Mouse (Mus musculus): ENCODE measurements around the gene Psmd9. TPM values are rescaled to one million over a fixed set of nuclear protein-coding genes. Genes with fewer than 3 reads are reported as not detected.

Psmd9 gene
- polyA plus RNA-seq (2012; ENCODE audit: insufficient read depth, low replicate concordance): 86.5 and 87.0 TPM in 2 replicates

DNA sequence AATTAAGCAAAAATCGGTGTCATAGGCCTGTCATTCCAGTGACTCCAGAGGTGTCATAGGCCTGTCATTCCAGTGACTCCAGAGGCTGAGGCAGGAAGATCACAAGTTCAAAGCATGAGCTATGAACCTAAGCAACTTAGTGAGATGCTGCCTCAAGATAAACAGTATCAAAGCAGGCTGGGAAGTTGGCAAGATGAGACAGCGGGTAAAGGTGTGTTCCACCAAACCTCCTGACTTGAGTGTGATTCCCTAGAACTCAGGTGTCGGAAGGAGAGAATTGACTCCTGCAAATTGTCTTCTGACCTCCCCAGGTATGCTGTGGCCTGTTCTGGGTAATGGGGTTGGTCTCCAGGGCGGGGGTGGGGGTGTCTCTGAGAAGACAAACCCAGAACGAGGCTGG lies at the start of gene Psmd9:
TSS of gene Psmd9 (plus strand) at position 130 of the 400 bp plus-strand sequence.
- H3K4me1 ChIP-seq: peaks cover 17% of the 10 kb centered on the region
- H3K9me3 ChIP-seq: no peaks in the 10 kb centered on the region
- no peak for TF ChIP-seq FLI1 (IDR thresholded peaks at IDR 0.05; ENCODE audit: low read length)
- no peak for TF ChIP-seq GATA1 (IDR thresholded peaks at IDR 0.05; ENCODE audit: borderline replicate concordance, low read length)
- H3K36me3 ChIP-seq (replicated peaks; ENCODE audit: low read length): peaks cover 40% of the 10 kb centered on the region
- peak within 1 kb of the TSS; percentile 38 for H3K4me3 ChIP-seq (replicated peaks)
- peaks cover 2% of the 10 kb centered on the region for H3K27me3 ChIP-seq (replicated peaks)

DNA sequence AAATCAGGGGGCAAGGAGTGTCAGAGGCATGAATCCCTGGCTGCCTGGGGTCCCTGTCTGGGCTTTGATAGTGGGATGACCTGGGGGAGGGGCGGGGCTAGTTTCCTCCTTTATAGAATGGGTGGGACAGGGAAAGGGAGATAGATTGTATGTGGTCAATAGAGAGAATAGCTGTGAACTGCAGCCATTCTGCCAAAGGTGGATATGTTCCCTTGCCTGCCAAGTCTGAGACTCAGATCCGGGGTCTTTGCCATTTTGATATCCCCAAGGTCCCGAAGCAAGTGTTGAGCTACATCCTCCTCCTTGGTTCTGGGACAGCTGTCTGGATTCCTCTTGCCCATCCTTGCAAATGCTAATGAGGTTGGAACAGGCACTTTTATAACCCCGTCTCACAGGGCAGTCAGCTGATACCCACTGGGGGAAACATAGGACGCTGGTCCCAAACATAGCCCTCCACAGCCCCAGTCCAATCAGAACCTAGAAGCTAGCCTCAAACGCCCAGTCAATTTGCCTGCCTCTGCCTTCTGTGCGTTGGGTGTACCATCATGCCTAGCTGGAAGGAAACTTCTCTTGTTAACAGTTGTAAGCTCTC lies 48.5 kb upstream of the Psmd9 start:
- peaks cover 3% of the 10 kb centered on the region; the same call in 1 of the 2 replicates for H3K9me3 ChIP-seq
- TF ChIP-seq GATA1 (IDR thresholded peaks at IDR 0.05; ENCODE audit: borderline replicate concordance, low read length): no peak
- TF ChIP-seq FLI1 (IDR thresholded peaks at IDR 0.05; ENCODE audit: low read length): no peak
- H3K4me3 ChIP-seq (replicated peaks): peak overlapping the region; percentile 66
- H3K36me3 ChIP-seq (replicated peaks; ENCODE audit: low read length): peaks cover 99% of the 10 kb centered on the region
- peaks cover 97% of the 10 kb centered on the region for H3K4me1 ChIP-seq
- no peaks in the 10 kb centered on the region for H3K27me3 ChIP-seq (replicated peaks)

GRCm38 (mm10) chr5:123122181-123122580 lies 47.0 kb upstream of the Psmd9 start:
- Histone ChIP-seq H3K4me3 (replicated peaks) (no peak overlapping the region), H3K36me3 (replicated peaks; ENCODE audit: low read length) (peaks cover 98% of the 10 kb centered on the region), H3K9me3 (peaks cover 3% of the 10 kb centered on the region; the same call in 1 of the 2 replicates), H3K4me1 (peaks cover 97% of the 10 kb centered on the region), H3K27me3 (replicated peaks) (no peaks in the 10 kb centered on the region)
- no peak for TF ChIP-seq FLI1 (IDR thresholded peaks at IDR 0.05; ENCODE audit: low read length)
- TF ChIP-seq GATA1 (IDR thresholded peaks at IDR 0.05; ENCODE audit: borderline replicate concordance, low read length): no peak

- H3K9me3 ChIP-seq: peaks cover 3% of the 10 kb centered on the region; the same call in 1 of the 2 replicates
- H3K4me3 ChIP-seq (replicated peaks): peak overlapping the region; percentile 82
- no peaks in the 10 kb centered on the region for H3K27me3 ChIP-seq (replicated peaks)
- peaks cover 97% of the 10 kb centered on the region for H3K4me1 ChIP-seq
- peaks cover 98% of the 10 kb centered on the region for H3K36me3 ChIP-seq (replicated peaks; ENCODE audit: low read length)
- TF ChIP-seq GATA1 (IDR thresholded peaks at IDR 0.05; ENCODE audit: borderline replicate concordance, low read length) (no peak), FLI1 (IDR thresholded peaks at IDR 0.05; ENCODE audit: low read length) (no peak)
Measured at GRCm38 (mm10) chr5:123125105-123125504, 44.1 kb upstream of the Psmd9 start.

DNA sequence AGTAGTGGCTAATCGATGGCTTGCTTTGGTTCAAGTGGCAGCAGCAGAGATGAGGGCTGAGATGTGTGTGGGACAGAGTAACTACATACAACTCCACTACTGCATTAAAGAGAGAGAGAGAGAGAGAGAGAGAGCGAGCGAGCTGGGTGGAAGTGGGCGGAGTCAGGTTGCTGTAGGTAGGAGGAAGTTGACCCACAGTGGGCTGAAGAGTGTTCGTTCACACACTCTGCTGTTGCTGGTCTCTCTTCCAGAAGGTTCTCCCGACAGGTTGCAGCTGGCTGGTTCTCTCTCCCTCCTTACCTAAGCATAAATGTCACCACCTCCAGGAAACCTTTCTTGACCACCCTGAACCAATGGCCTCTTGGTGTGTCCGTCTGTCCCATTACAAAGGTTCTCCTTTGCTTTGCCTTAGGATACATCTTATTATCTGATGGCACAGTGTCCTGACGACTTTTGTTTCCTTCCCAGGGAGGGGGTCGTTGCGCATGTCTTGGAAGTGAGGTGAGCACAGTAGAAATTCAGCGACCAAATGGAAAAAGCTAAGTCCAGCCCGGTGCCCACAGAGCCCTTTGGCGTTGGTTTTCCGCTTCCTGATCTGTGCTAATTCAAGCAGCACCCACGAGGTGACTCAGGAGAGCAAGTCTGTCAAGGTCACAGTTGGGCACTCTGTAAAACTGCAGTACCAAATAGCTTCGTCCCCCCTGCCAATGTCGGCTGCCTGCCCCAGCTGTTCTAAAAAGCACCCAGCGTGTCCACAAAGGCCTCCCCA lies 43.4 kb upstream of the Psmd9 start:
- TF ChIP-seq FLI1 (IDR thresholded peaks at IDR 0.05; ENCODE audit: low read length) (no peak), GATA1 (IDR thresholded peaks at IDR 0.05; ENCODE audit: borderline replicate concordance, low read length) (no peak)
- H3K4me1 ChIP-seq: peaks cover 97% of the 10 kb centered on the region

GRCm38 (mm10) chr5:123127031-123127430 lies 42.2 kb upstream of the Psmd9 start:
- H3K4me1 ChIP-seq: peaks cover 97% of the 10 kb centered on the region
- H3K36me3 ChIP-seq (replicated peaks; ENCODE audit: low read length): peaks cover 95% of the 10 kb centered on the region
- H3K27me3 ChIP-seq (replicated peaks): no peaks in the 10 kb centered on the region
- peak overlapping the region; percentile 71 for H3K4me3 ChIP-seq (replicated peaks)
- peaks cover 3% of the 10 kb centered on the region; the same call in 1 of the 2 replicates for H3K9me3 ChIP-seq
- no peak for TF ChIP-seq GATA1 (IDR thresholded peaks at IDR 0.05; ENCODE audit: borderline replicate concordance, low read length)
- TF ChIP-seq FLI1 (IDR thresholded peaks at IDR 0.05; ENCODE audit: low read length): no peak

More for the DNA sequence above, 43.4 kb upstream of the Psmd9 start:
- Histone ChIP-seq H3K4me3 (replicated peaks) (peak overlapping the region; percentile 82), H3K36me3 (replicated peaks; ENCODE audit: low read length) (peaks cover 98% of the 10 kb centered on the region), H3K9me3 (peaks cover 3% of the 10 kb centered on the region; the same call in 1 of the 2 replicates), H3K27me3 (replicated peaks) (no peaks in the 10 kb centered on the region)

DNA sequence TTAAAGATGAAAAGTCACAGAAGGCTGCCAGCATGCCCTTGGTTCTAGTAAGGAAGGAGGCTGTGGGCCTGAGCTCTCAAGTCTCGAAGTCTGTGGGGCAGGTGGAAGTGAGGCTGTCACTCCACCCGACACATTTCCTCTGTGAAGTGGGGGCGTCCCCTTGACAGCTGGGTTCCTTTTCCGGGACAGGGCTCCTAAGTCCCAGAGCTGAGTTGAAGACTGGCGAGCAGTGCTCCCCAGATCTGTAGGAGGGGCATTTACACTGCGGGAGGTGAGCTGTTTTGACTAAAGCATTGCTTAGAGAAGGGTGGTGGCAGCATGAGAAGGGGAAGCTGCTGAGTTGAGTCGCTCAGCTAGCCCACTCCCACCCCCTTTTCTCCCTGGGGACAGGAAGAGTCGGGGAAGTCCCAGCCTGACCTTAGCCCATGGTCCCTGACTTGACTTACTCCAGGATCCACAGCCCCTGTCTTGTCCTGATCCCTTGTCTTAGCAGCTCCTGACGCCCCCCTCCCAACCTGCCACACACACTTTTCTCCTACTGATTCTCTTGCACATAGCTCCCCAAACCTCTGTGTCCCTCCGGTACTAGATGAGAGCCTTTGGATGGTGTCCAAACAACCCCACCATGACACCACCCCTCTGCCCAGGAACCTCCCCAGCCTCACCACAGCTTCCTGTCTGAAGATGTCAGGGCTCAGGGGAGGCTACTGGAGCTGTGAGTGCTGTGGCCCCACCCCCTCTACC lies 40.6 kb upstream of the Psmd9 start:
- Histone ChIP-seq H3K4me1 (peaks cover 97% of the 10 kb centered on the region), H3K27me3 (replicated peaks) (no peaks in the 10 kb centered on the region), H3K36me3 (replicated peaks; ENCODE audit: low read length) (peaks cover 87% of the 10 kb centered on the region), H3K9me3 (no peaks in the 10 kb centered on the region), H3K4me3 (replicated peaks) (peak overlapping the region; percentile 98)
- TF ChIP-seq GATA1 (IDR thresholded peaks at IDR 0.05; ENCODE audit: borderline replicate concordance, low read length): no peak
- no peak for TF ChIP-seq FLI1 (IDR thresholded peaks at IDR 0.05; ENCODE audit: low read length)

DNA sequence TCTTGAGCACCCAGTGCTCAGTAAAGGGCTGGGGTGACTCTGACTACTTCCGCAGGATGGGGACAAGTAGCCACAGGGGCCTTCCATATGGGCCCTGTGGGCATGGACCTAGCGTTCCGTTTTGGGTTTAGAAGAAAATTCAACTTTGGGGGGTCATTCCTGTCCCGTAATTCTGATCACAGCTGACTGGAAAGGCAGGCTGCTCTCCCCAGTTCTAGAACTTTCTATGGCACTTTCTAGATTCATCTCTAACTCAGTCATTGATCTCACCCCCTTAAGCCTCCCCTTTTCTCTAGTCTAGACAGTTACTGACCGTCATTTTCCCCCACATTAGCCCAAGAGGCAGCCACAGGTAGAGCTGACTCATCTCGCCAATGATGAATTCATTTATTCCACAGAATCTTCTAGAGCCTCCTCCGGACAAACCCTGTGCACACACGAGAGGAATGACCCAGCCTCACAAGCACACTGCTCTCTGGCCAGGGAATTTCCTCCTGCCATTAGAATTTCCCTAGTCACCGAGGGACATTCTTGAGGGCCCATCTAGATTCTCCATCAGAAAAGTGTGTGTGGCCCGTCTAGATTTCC lies 39.9 kb upstream of the Psmd9 start:
- H3K36me3 ChIP-seq (replicated peaks; ENCODE audit: low read length): peaks cover 87% of the 10 kb centered on the region
- H3K9me3 ChIP-seq: no peaks in the 10 kb centered on the region
- TF ChIP-seq GATA1 (IDR thresholded peaks at IDR 0.05; ENCODE audit: borderline replicate concordance, low read length) (no peak), FLI1 (IDR thresholded peaks at IDR 0.05; ENCODE audit: low read length) (no peak)
- H3K4me1 ChIP-seq: peaks cover 100% of the 10 kb centered on the region
- H3K27me3 ChIP-seq (replicated peaks): no peaks in the 10 kb centered on the region
- H3K4me3 ChIP-seq (replicated peaks): peak overlapping the region; percentile 98
